Mouse (Mus musculus) heart, postnatal 0 days (tissue): ENCODE measurements around the gene Frmd8.

Experiments used
- CTCF ChIP-seq: IDR thresholded peaks from 2 replicates; pipeline ENCODE4 v1.5.1; 2016; ENCODE audit warnings: antibody characterized with exemption, control low read depth, low read depth
- EP300 ChIP-seq: IDR thresholded peaks from 2 replicates; pipeline ENCODE4 v1.6.1; 2016; ENCODE audit warnings: antibody characterized with exemption, low read depth

DNA sequence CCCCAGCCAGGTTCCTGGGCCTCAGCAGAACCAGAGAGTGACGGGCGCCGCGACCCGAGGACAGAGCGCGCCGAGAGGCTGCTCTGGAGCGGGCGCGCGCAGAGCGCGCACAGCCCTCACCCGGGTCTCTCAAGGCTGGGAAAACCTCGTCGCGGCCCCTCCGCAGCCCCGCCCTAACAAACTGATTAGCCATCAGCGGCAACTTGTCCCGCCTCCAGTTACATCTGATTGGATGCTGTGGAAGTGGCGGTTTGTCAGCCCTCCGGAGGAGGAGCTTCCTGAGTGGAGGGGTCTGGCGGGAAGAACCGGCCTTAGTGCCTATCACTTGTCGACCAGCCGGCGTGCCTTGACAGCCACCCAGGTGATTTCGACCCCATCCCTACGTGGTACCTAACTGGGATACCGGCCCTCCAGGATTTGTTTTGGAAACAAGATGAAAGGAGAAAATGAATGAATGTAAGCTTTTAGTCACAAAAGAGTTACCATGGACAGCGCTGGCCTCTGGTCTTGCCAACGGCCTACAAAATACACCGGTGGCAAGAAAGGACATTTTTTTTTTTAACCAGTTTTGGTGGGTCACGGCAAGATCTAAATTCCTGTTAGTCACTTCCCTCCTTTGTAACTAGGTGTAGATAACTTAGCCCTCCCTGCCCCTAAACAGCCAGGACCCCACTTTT, 19.1 kb upstream of the Frmd8 start, which contains the start of gene Tigd3:
- no peak for TF ChIP-seq CTCF
- TF ChIP-seq EP300 = no peak
